Mouse (Mus musculus): ENCODE measurements at regions not wholly inside any gene's neighbourhood (a gene's known extent, or its start where the extent isn't known, plus 50 kb on each side); places are given as distances from the start of the nearest gene placed in this dataset.

- DNase-seq (ENCODE audit: low read depth) = no peak
Measured at GRCm38 (mm10) chr9:8273253-8273652, 139.2 kb upstream of the Cep126 start.

DNA sequence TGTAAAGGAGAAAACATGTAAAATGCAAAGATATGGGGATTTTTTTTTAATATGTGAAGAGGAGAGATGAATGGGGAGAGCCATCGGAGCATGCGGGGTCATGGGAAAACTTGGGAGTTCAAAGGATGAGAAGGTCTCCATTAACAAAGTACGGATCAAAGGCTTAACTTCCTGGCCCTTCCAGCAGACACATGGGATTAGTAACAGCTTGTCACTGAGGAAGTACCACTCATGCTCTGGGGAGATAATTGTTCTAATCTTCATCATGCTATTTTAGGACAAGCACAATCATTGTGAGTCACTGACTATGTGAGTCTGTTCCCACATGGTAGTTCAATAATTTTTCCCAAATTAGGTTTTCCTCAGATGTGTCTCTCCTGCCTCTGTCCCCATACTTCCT, 115.4 kb upstream of the Cep126 start:
- no peak for DNase-seq (ENCODE audit: low read depth)

GRCm38 (mm10) chr9:8228078-8228477, 94.0 kb upstream of the Cep126 start:
- no peak for DNase-seq (ENCODE audit: low read depth)

- DNase-seq (ENCODE audit: low read depth) = peak; percentile 0
Measured at GRCm38 (mm10) chr9:8226415-8226814, 92.3 kb upstream of the Cep126 start.

DNA sequence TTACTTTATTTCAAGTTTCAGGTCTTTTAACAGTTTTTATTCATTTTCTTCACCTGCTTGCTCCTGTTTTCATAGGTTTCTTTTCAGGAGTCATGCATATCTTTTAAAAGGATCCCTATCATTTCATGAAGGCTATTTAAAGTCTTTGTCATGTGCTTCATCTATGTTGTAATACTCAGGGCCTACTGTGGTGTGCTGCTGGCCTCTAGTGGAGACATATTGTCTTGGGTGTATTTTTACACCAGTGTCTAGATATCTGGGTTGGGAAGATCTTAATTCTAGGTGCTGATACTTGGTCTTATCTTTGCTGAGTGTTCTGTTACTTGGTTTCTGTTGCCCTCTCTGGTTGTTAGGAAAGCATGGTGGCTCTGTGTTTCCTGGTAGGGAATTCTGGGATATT, 74.8 kb upstream of the Cep126 start:
- DNase-seq (ENCODE audit: low read depth) = peak; percentile 10

GRCm38 (mm10) chr9:8185433-8185832, 51.3 kb upstream of the Cep126 start:
- DNase-seq (ENCODE audit: low read depth) = no peak
